Mouse (Mus musculus) cerebral cortex, adult 2 months (tissue): Measurements from ENCODE around the gene Kbtbd4.

Source experiments
- WGBS: fragments of 180-500 bp; shearing (Covaris S2); methylation state at CpG from one replicate; pipeline ENCODE4 v1.1.7; 2018; 5-methylcytosine and 5-hydroxymethylcytosine counted together

Gene Kbtbd4

DNA sequence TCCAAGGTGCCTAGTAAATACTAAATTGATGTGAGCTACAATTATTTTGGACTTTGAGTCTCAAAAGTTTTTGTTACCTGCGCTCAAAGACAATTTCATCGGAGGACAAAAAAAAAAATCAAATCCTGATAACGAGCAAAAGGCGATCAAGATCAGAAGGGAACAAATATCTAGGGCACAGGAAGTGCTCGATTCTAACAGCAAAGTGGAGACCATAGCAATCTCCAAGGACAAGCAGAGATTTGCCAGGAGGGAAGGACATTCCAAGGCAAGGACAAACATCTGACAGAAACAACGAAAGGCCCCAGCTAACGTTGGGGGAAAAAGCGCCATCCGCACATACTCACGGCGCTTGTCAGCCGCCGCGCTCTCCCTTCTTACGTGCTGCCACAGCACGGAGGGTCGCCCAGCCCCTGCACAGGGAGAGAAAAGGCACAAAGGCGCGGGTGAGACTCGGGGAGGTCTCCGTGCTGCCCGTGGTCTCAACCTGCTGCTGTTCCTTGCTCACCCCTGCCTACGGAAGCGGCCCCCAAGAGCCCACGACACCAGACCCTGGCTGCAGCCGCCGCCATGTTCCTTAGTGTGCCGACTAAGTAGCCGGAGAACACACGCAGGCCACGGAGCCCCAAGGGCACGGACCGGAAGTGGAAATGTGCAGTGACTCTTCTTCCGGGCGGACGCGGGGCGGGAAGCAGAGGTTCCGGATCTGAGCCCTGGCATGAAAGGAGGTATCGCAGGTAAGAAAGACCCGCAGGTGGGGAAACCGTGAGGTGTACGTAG is at the start of gene Kbtbd4, which contains the start of gene Ndufs3:
Gene Kbtbd4 (plus strand): TSS at position 665 of the 780 bp plus-strand sequence.
Gene Ndufs3 (minus strand): TSS at position 752 of the 780 bp plus-strand sequence.
- under 1% methylated on average over 43 of the region's 43 CpGs for WGBS

DNA sequence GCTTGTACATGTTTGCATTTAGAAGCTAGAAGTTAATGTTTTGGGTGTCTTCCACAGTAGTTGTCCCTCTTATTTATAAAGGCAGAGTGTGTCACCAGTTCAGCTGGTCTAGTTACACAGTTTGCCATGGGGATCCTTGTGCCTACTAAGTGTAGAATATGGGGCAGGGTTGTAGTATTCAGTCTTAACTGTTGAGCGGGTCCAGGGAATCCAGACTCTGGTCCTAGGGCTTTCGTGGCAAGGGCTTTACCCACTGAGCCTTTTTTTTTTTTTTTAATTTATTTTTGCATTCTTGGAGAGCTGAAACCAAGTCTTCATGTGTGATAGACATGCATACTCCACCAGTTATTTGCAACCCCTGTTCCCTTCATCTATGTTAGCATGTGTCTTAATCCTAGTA is 43.1 kb upstream of the Kbtbd4 start:
- 93% methylated on average over 2 of the region's 2 CpGs for WGBS

DNA sequence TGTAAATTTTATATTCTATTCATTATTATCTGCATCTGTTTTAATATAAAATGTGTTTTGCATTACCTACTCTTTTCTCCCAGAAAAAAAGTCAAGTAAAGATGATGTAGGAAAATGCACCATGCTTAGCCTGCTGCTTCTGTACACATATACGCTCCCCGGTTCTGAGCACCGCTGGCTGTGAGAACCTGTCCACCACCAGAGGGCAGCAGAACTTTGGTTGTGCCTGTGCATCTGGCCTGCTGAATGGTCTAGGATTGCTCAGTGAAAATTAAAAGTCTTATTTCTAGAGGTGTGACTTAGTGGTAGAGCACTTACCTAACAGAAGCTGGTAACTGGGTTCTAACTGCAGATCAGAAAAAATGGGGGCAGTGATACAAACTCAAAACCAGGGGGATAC is 38.0 kb upstream of the Kbtbd4 start:
- 7% methylated on average over 3 of the region's 3 CpGs for whole genome bisulfite sequencing

DNA sequence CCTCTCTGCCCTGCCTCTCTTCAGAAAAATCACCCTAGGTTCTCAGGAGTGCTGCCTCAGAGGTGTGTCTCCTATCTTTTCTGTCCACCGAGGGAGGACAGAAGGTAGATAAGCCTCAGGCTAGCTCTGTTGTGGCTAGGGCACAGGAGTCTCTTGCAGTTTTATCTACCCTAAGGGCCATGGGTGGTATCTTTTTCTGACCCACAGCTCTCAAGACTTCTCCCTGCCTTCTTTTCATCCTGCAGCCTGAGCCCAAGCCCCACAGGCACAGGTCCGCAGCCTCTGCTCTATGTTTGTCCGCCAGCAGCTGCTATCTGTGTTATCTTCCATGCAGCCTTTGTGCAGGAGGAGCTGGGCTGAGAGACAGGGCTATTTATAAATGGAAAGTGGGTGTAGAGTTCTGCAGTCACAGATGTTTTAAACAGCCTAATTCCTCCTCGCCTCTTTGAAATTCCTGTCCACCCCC is 34.4 kb upstream of the Kbtbd4 start:
- 11% methylated on average over 4 of the region's 4 CpGs for WGBS

DNA sequence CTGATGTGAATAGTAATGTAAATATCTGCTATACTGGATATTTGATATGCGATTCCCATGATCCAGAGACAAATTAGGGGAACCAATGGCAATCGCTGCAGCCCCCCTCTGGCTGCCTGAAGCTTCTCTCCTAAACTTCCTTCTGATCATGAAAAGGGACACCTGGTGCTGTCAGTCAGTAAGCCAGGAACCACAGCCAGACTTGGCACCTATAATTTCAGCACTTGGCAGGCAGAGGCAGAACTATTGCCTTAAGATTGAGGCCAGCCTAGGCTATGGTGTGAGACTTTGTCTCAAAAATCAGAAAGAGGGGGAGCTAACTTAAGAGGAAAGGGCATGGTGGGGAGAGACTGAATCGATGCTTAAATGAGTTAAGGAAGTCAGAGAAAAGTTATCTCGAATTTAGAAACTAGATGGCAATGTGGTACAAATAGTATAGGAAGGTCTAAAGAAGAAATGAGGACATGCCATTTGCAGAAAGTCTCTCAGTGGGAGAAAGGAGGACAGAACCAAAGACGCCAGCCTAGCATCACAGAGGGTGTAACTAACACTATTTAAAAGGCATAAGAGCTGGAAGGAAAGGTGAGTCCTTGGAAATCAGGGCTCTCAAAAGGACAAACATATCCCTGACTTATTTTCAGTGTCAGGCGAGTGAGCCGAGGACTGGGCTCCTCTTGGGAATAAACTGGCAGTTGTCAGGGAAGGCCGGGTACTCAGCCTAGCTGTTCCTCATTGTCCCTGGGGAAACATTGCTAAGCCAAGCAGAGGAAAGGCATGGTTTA is 33.2 kb upstream of the Kbtbd4 start:
- 26% methylated on average over 8 of the region's 8 CpGs for WGBS

DNA sequence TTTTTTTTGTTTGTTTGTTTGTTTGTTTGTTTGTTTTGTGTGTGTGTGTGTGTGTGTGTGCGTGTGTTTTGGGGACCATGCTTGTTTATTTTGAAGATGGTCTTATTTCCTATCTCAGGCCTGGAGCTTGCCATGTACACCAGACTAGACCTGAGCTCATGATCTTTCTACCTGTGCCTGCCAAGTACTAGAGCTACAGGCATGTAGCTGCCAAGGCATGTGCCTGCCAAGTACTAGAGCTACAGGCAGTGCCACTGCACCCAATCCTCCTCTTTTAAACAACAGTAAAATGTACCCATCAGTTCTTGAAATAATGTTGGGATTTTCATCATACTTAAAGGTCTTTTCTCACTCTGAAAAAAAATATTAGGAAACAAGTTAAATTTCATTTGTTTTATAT is 30.5 kb upstream of the Kbtbd4 start:
- WGBS, result 76% methylated on average over 1 of the region's 1 CpGs

DNA sequence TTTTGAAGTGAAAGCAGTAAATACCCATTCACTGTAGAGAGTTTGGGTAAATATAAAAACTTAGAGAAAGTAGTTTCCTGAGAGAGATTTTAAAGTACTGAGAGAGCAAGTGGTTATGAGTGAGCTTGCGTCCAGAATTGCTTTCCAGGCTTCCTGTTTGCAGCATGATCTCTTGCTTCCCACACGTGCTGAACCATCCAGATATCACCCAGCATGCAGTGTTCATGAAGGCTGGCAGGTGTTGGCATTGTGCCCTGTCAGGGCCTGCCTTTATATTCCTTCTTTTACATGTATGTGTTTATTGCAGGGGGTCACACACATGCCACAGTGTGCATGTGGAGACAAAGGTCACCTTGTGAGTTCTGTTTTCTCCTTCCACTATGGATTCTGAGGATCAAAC is 29.3 kb upstream of the Kbtbd4 start:
- 35% methylated on average over 2 of the region's 2 CpGs for WGBS

DNA sequence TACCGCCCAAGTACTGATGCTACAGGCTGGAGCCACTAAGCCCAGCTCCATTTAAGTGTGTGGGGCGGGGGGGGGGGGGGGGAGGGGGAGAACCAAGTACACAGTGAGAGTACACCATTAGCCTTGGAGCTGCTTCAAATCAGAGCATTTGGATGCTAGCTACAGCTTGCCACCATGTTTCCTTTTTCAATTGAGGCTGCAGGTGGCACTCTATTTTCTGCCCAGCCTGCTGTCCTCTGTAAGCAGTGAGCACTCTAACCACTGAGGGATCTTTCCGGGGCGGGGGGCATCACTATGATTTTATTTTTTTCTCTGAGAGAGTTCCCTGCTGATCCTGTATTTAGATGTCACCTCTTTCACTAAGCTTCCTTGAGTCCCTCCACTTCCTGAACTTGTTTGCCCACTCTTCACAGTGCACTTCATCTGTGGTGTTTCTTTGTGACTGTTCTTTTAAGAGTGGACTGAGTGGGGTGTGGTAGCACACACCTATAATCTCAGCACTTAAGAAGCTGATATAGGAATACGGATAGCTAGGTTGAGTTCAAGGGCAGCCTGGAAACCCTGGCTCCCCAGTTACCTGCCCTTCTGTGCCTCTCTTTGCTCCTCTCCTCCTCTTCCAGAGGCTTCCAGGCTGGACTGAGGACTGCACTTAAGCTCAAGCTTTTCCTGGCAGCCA is 26.8 kb upstream of the Kbtbd4 start:
- WGBS, result 44% methylated on average over 4 of the region's 5 CpGs

DNA sequence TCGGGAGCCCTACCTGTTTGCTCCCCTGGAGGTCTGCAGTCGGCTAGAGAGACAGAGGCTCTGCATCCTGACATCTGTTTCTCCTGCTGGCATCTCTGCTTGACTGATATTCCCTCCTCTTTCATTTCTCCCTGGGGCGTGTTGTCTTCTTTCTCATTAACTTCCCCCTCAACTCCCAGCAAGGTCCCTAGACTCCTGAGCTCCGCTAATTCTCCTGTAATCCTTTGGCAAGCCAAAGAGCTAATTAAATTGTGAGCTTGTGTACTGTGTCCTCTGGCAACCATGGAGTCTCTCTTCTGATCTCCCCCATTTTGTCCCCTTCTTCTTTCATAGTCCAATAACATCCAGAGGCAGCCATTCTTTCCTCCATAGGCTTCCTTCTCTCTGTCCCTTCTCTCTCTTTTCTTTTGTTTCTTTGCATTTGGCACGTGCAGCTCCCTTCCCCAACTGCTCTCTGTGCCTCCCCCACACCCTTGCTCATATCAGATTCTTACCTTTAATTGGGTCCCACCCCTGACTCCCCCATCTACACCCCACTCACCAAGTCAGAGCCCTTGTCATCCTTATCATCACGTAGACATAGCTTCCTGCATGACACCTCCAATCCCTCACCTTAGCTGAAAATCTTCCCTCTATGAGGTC is 24.3 kb upstream of the Kbtbd4 start:
- 26% methylated on average over 6 of the region's 6 CpGs for WGBS

DNA sequence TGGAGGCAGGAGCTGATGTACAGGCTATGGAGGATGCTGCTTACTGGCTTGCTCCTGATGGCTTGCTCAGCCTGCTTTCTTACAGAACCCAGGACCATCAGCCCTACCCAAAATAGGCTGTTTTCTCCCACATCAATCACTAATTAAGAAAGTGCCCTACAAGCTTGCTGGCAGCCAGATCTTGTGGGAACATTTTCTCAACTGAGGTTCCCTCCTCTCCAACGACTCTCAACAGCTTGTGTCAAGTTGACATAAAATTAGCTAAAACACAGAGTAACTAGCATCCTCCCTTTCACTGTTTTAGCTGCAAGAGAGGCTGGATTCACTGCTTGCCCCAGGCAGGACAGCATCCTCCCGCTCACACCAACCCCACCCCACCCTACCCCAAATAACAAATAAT is 22.7 kb upstream of the Kbtbd4 start:
- 44% methylated on average over 2 of the region's 2 CpGs for WGBS

DNA sequence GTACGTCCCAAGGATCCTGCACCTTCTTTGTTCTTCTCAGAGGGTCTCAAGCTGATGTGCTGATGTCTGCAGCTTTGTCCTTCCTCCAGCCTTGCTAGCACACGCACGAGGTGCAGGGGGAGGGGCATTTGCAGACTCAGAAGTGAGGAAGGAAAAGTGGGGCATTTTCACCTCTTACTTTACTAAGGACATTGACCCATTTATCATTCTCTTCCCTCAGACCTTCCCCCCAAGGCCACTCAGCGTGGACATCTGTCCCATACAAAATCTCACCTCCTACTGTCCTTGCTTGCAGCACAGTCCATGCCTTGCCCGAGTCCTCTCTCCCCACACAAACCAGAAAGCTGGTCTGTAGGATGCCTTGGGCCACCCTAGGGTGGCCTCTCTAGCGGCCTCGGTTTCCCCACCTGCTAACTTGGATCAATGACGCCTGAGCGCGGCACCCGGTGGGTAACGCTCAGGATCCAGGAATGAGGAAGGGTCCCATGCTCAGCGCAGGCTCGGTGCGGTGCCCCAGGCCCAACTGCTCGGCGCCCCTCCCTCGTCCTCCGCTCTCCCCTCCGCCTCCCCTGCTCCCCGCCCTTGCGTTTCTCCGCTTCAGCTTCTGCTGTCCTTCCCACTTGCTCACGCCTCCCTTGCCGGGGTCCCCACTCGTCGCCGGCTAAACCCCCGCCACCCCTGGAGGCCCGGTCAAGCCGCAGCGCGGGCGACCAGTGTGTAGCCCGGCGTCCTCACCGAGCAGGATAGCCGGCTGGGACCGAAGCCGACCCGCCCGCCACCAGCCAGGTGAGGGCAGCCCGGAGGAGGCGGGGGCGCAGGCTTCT is 19.1 kb upstream of the Kbtbd4 start, which contains the start of gene C1qtnf4:
Gene C1qtnf4 (plus strand): TSS at position 643 of the 824 bp plus-strand sequence.
- WGBS, result 2% methylated on average over 44 of the region's 45 CpGs

DNA sequence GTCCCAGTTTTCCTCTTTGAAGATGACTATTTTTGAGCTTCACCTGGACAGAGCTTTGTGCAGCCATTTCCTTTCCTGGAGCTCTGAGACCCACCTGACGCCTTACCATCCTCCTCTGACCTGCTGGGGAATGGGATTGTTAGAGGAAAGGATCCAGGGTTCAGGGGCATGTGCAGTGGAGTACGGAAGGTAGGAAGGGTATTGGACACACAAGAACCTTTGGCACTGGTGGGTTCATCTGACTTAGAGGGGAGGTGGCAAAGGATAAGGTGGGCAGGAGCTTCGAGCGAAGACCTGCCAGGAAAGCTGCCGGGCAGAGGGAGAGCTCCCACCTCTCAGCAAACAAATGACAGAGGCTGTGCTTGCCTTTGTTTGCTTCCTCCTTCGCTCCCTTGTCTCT is 18.1 kb upstream of the Kbtbd4 start:
- WGBS, result 14% methylated on average over 6 of the region's 6 CpGs

DNA sequence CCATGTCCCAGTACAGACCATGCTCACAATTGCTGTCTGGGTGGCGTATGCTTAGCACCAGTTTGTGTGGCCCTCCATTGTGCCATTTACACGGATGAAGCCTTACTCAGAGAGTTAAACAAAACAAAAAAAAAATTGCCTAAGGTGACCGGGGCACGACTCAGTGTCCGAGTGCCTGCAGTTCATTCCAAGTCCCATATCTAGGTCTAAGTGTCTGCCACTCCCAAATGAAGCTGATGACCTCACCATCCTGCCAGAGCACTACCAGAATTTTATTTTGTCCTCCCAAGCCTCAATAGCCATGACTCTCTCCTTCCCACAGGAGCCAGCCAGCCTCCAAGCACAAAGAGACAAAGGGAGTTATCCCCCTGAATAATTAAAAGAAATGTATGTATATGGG is 16.9 kb upstream of the Kbtbd4 start:
- WGBS, result 54% methylated on average over 5 of the region's 5 CpGs

DNA sequence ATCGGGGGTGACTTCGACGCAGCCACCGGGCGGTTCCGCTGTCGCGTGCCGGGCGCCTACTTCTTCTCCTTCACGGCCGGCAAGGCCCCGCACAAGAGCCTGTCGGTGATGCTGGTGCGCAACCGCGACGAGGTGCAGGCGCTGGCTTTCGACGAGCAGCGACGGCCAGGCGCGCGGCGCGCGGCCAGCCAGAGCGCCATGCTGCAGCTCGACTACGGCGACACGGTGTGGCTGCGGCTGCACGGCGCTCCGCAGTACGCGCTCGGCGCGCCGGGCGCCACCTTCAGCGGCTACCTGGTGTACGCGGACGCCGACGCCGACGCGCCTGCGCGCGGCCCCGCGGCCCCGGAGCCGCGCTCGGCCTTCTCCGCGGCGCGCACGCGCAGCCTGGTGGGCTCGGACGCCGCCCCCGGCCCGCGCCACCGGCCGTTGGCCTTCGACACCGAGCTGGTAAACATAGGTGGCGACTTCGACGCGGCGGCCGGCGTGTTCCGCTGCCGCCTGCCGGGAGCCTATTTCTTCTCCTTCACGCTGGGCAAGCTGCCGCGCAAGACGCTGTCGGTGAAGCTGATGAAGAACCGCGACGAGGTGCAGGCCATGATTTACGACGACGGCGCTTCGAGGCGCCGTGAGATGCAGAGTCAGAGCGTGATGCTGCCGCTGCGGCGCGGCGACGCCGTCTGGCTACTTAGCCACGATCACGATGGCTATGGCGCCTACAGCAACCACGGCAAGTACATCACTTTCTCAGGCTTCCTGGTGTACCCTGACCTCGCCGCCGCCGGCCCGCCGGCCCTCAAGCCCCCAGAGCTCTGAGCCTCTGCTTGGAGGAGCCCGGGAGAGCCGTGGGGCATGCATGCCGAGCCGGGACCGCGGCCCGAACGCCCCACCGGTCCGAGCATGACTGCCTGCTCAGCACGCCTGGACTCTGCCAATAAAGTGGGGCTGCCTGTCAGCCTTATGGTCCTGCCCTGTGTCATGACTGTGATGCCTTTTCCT is 14.7 kb upstream of the Kbtbd4 start:
- WGBS, result 5% methylated on average over 133 of the region's 133 CpGs

DNA sequence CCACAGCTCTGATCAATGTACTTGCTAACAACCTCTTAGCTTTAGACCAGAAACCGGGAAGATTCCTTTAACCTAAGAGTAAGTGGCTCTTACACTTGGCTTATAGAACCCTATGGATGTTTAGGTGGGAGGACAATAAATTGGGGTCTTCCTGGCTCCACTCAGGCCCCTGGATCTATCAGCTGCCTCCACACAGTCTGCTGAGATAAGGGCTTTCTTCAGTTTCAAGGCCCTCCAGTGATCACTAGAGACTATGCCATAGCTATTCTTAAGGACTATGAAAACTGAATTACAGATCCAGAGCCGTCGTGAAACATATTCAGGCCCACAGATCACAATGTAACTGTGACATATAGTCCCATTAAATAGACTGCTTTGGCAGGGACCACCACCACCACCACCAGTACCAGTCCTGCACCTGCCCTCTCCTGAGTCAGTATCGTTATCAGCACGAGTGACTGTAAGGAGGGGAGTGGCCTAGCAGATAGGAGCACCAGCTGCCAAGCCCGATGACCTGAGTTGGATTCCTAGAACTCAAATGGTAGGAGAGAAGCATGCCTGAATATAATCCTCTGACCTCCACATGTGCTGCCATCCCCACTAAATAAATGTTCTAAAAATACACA is 10.8 kb upstream of the Kbtbd4 start:
- WGBS, result 67% methylated on average over 6 of the region's 6 CpGs

DNA sequence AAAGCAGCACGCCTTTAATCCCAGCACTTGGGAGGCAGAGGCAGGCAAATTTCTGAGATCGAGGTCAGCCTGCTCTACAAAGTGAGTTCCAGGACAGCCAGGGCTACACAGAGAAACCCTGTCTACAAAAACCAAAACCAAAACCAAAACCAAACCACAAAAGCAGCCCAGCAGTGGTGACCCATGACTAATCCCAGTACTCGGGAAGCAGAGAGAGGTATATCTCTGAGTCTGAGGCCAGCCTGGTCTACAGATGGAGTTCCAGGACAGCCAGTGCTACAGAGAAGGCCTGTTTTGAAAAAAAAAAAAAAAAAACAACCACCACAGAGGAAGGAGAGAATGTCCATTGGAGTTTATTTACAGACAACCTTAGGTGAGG is 10.3 kb upstream of the Kbtbd4 start:
- WGBS, result 81% methylated on average over 3 of the region's 3 CpGs

DNA sequence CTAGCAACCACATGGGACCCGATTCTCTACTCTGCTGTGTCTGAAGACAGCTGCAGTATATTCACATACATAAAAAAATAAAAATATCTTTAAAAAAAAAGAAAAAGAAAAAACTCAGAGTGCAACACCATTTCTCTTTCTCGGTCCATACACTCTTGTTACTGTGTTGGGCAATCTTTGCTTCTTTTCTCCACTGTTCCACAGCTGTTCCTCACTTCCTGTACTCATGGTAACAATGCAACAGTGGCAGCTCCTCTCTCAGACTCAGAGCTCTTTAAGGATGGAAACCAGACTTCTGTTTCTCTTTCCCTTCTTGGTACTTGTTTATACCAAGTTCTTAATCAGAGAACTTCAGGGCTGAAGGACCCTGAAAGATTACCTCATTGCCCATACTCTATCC is 1.1 kb upstream of the Kbtbd4 start:
- 64% methylated on average over 2 of the region's 2 CpGs for WGBS

DNA sequence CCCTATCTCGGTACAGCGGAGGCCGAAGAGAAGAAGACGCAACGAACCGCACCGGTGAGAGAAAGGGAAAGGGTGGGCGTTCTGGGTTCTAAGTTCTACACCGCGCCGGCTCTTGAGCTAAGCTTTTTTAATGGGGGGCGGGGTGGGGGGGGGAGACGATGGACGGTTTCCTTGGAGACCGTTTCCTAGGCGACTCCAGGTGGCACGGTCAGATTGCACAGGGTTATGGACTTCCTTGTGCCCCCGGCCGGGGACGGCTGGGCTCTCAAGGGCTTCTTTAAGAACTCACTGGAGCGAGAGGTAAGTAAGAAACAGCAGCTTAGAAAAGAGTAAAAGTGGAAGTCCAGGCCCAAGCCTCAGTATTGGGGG is 300 bp downstream of the Kbtbd4 start:
- WGBS, result under 1% methylated on average over 21 of the region's 21 CpGs

DNA sequence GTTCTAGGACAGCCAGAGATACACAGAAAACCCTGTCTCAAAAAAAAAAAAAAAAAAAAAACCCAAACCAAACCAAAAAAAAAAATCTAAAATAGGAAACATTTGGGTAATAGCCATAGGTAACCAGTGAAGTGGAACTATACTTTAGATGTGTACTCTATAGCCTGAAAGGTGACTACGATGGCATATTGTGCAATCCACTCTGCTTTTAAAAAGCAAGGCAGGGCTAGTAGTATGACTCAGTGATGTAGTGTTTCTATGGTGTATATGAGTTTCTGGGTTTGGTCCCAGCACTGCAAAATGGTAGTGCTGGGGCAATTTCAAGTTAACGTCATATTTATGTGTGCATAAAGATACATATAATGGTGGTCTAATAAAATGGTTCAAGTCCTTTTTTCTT is 2.2 kb downstream of the Kbtbd4 start:
- 67% methylated on average over 2 of the region's 2 CpGs for WGBS
